Mouse (Mus musculus) left cerebral cortex, postnatal 14 days (tissue): Measurements from ENCODE around the gene D930020B18Rik. TPM values are rescaled to one million over a fixed set of nuclear protein-coding genes. Genes with fewer than 3 reads are reported as not detected.
A peak's percentile ranks its signal among the peaks of the same experiment; 100 is the strongest.

Experiments
- DNase-seq, 2 experiments: peaks; one replicate each; pipeline ENCODE4 v3.0.0; 2021 to 2022; ENCODE audit warnings: low spot score in 2 of 2, mixed read lengths in 1 of 2
- intact Hi-C: fragments of 180-260 bp; cut with DNase I; formaldehyde crosslinking; loops from one replicate; pipeline ENCODE4 v1.15.1; 2025
- total RNA-seq, 2 experiments: library from RNA; stranded (reverse); gene quantifications; 2 replicates each; pipeline ENCODE4 v1.2.3; 2021

The D930020B18Rik gene
- total RNA-seq, 2 experiments from 2014 or later, result 0.15 to 0.42 TPM

- intact Hi-C loops, result loop anchor here (10.0 kb wide), 1 partner anchor 832 kb away; no protein-coding TSS in a partner anchor
- no peak for DNase-seq
Observed at GRCm38 (mm10) chr10:121692944-121693579, 51.7 kb downstream of the D930020B18Rik start.

GRCm38 (mm10) chr10:121694567-121694966 is 53.2 kb downstream of the D930020B18Rik start:
- intact Hi-C loops, result loop anchor here (10.0 kb wide), 1 partner anchor 830 kb away; no protein-coding TSS in a partner anchor
- no peak for DNase-seq

- intact Hi-C loops, result loop anchor here (1.0 kb wide), 1 partner anchor 351 kb away; no protein-coding TSS in a partner anchor
- peak; percentile 41 to 71 for DNase-seq
Observed at GRCm38 (mm10) chr10:121701296-121702248, 60.2 kb downstream of the D930020B18Rik start.

GRCm38 (mm10) chr10:121703619-121704018 is 62.2 kb downstream of the D930020B18Rik start:
- peak in 1 of 2 experiments; percentile 40 for DNase-seq
- intact Hi-C loops, result no loop called here

GRCm38 (mm10) chr10:121704871-121705270 is 63.5 kb downstream of the D930020B18Rik start:
- intact Hi-C loops, result no loop called here
- no peak for DNase-seq

GRCm38 (mm10) chr10:121705399-121706163 is 64.2 kb downstream of the D930020B18Rik start:
- peak in 1 of 2 experiments; percentile 19 for DNase-seq
- intact Hi-C loops, result no loop called here

- intact Hi-C loops, result no loop called here
- DNase-seq, result no peak
Observed at GRCm38 (mm10) chr10:121716862-121717261, 75.5 kb downstream of the D930020B18Rik start.

- intact Hi-C loops, result no loop called here
- no peak for DNase-seq
Observed at GRCm38 (mm10) chr10:121718896-121719585, 77.7 kb downstream of the D930020B18Rik start.

GRCm38 (mm10) chr10:121720701-121721100 is 79.3 kb downstream of the D930020B18Rik start:
- DNase-seq, result no peak
- intact Hi-C loops, result no loop called here

- DNase-seq, result no peak
- intact Hi-C loops, result no loop called here
Observed at GRCm38 (mm10) chr10:121726505-121726904, 85.1 kb downstream of the D930020B18Rik start.

- intact Hi-C loops, result no loop called here
- no peak for DNase-seq
Observed at GRCm38 (mm10) chr10:121727151-121727550, 85.8 kb downstream of the D930020B18Rik start.

- intact Hi-C loops, result no loop called here
- DNase-seq, result no peak
Observed at GRCm38 (mm10) chr10:121728226-121728625, 86.8 kb downstream of the D930020B18Rik start.

- intact Hi-C loops, result no loop called here
- DNase-seq, result no peak
Observed at GRCm38 (mm10) chr10:121731048-121731725, 89.8 kb downstream of the D930020B18Rik start.

GRCm38 (mm10) chr10:121732542-121732941 is 91.2 kb downstream of the D930020B18Rik start:
- no peak for DNase-seq
- intact Hi-C loops, result no loop called here

- DNase-seq, result no peak
- intact Hi-C loops, result no loop called here
Observed at GRCm38 (mm10) chr10:121737256-121737655, 95.9 kb downstream of the D930020B18Rik start.

GRCm38 (mm10) chr10:121739548-121740505 is 98.4 kb downstream of the D930020B18Rik start, which contains the start of gene BC048403:
TSS of gene BC048403 (plus strand) at chr10:121739937.
- intact Hi-C loops, result no loop called here

GRCm38 (mm10) chr10:121742336-121742735 is 100.9 kb downstream of the D930020B18Rik start:
- intact Hi-C loops, result no loop called here
- no peak for DNase-seq

More at GRCm38 (mm10) chr10:121739548-121740505, 98.4 kb downstream of the D930020B18Rik start, which contains the start of gene BC048403:
- peak; percentile 68 to 85 for DNase-seq
